Mouse (Mus musculus) small intestine, adult 2 months (tissue): ENCODE measurements around the gene Tmod2.

Experiments used
- CTCF ChIP-seq: fragments of 200-500 bp; IDR thresholded peaks from 2 replicates; pipeline ENCODE4 v1.5.1; 2012; ENCODE audit warnings: low read depth, mild to moderate bottlenecking, control low read depth, inconsistent platforms, low read length, moderate library complexity, mixed read lengths; ENCODE audit not compliant: insufficient replicate concordance, insufficient read length; ENCODE audit errors: extremely low read depth
- POLR2A ChIP-seq: fragments of 200-500 bp; IDR thresholded peaks from 2 replicates; pipeline ENCODE4 v1.6.1; 2012; ENCODE audit warnings: low read depth, mild to moderate bottlenecking, control low read depth, inconsistent platforms, low read length, moderate library complexity

- TF ChIP-seq CTCF (peak; percentile 59; the same call in 1 of the 2 replicates), POLR2A (no peak)
Measured at GRCm38 (mm10) chr9:75632902-75633301, 21.8 kb upstream of the Tmod2 start.
